Mouse (Mus musculus): ENCODE measurements around the gene Il1r2. TPM values are rescaled to one million over a fixed set of nuclear protein-coding genes. Genes with fewer than 3 reads are reported as not detected.
A peak's percentile ranks its signal among the peaks of the same experiment; 100 is the strongest.

Gene Il1r2
- total RNA-seq, 1 experiment from 2014 or later, result 542 TPM

DNA sequence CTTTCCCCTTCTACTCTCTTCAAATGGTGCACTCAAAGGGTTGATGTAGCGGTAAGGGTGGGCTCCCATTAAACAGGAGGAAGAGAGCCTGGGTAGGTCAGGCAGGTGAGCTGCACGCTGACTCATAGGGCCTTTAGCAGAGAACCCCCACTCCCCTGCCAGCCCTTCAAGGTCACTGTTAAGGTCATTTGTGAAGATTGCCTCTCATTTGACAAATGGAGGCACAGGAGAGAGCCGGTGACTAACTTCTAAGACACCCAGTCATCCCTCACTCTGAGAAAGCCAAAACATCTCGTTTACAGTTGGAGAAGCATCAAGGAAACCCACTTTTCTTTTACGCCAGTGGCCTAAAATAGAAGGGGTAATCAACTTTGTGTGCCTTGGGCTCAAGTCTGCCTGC is 16.5 kb upstream of the Il1r2 start:
- ATAC-seq (ENCODE audit: extremely low read depth, insufficient number of reproducible peaks, low FRiP score, poor library complexity, severe bottlenecking), result no peak

DNA sequence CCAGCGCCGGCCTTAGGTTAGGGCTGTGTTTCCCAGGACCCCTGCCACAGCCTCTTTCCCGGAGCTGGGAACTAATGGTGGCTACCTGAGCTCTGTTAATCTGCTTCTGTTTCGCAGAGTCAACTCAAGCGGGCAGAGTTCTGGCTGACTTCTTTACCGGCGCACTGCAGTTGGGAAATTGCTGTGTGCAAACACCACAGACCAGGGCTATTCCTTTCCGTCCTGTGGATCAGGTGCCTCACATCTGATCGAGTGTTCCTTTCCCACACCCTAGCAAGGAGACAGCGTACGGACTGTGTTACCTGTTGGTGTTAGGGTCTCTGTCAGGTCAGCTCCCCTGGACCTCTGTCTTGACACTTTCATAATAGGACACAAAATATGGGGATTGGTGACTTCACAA is 15.9 kb upstream of the Il1r2 start:
- ATAC-seq (ENCODE audit: extremely low read depth, insufficient number of reproducible peaks, low FRiP score, poor library complexity, severe bottlenecking), result no peak

DNA sequence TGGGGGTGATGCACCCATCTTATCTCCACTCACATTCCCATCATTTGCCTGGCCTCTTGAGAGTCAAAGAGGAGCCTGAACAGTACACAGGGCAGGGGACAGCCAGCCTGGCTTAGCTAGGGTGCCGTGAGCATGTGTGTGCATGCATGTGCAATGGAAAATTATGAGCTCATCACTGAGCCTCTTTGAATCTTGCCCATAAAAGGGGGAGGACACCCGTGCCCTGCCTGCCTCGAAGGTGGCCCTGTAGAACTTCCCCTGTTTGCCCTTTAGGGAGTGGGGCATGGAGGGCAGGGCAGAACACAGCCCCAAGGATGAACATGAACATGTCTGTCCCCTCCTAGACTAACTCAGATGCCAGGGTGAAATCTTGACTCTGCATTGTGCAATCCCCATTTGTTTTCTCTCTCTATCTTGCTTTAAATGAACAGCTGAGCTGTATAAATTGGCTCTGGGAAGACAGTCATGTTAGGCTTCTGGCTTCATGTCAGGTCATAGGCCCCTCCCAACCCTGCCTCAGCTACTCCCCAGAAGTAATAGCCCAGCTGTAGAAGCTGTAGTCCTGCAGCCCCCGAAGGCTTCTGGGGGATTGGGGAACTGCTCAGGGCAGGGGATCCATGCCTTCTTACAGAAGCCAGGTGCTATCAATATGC is 14.6 kb upstream of the Il1r2 start:
- peak; percentile 68 for ATAC-seq (ENCODE audit: extremely low read depth, insufficient number of reproducible peaks, low FRiP score, poor library complexity, severe bottlenecking)

DNA sequence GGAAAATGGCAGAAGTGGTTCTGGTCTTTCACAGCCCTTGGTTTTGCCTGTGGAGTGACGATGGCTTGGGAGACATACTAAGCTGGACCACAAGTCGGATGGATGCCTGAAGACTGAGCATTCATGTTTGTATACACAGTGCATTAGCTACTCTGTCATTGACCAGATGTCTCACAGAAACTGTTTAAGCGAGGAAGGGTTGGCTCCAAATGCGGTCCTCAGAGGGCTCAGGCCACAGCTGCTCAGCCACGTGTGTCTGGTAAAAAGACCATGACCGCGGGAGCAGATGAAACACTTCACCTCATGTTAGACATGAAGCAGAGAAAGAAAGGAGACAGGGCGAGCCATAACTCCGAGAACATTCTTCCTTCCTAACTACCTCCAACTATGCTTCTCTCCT is 12.5 kb upstream of the Il1r2 start:
- no peak for ATAC-seq (ENCODE audit: extremely low read depth, insufficient number of reproducible peaks, low FRiP score, poor library complexity, severe bottlenecking)

DNA sequence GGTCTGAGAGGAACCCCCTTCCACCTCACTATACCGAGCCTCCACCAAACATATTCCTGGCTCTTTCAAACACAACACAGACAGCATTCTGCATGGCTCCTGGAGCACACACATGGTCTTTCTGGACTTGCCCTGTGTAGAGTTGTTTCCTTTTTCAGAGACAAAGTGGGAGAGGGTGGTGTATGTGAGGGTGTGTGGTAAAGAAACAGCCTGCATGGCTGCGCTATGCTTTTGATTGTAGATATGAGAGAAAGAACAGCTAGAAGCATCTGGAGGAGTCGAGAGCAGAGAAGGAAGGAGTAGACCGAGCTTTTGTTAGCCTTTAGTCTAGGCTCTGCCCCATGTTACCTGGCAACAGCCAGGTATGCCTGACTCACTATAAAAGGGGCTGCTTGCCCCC is 10.5 kb upstream of the Il1r2 start:
- no peak for ATAC-seq (ENCODE audit: extremely low read depth, insufficient number of reproducible peaks, low FRiP score, poor library complexity, severe bottlenecking)

DNA sequence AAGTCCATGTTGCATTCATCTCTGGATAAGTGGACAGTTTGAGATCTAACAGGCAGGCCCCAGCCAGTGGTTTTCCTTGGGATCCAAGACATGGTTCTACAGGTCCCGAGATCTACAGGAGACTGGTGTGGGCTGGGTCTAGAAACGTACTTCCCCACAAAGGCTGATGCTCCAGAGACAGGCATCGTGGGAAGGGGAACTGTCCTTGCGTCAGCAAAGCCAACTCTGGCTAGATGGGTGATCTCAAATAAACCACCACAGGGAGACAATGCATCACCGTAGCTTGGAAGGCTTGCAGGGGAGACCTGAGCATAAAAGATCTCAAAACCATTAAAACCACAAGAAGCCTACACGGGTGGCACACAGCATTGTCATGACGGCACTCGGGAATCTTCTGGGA is 9.4 kb upstream of the Il1r2 start:
- ATAC-seq (ENCODE audit: extremely low read depth, insufficient number of reproducible peaks, low FRiP score, poor library complexity, severe bottlenecking), result peak; percentile 66

DNA sequence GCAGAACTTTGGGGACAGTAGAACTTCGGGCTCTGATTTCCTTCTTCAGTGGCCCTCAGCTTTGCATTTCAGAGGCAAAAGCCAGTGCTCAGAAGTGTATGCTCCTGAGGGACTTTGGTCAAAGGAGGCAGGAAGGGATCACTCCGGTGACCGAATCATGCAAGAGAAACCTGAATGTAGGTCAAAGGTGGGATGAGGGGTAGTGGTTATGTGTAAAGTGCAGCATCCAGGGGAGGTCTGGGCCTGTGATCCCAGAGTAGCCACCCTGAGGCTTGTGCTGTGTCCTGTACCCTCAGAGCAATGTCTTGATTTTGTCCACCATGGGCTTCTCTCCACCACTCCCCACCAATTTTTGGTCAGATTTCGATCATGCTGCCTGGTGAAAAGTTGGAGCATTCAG is 1.3 kb upstream of the Il1r2 start:
- no peak for ATAC-seq (ENCODE audit: extremely low read depth, insufficient number of reproducible peaks, low FRiP score, poor library complexity, severe bottlenecking)

DNA sequence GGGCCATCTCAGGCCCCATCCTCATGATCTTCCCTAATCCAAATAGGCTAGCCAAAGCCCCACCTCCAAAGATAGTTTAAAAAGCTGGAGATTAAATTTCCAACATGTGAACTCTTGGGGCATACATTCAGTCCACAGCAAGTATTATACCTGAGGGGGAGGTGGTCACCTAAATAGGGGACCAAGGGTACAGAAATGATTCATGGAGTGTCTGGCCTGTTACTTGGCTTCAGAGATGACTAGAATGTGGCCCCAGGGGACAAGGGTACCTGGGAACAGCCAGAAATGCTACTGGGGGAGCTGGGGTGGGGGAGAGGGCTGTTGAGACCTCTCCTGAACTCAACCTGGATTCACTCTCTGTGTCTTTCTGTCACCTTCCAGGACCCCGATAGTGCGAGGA is 3.4 kb downstream of the Il1r2 start:
- ATAC-seq (ENCODE audit: extremely low read depth, insufficient number of reproducible peaks, low FRiP score, poor library complexity, severe bottlenecking), result no peak

DNA sequence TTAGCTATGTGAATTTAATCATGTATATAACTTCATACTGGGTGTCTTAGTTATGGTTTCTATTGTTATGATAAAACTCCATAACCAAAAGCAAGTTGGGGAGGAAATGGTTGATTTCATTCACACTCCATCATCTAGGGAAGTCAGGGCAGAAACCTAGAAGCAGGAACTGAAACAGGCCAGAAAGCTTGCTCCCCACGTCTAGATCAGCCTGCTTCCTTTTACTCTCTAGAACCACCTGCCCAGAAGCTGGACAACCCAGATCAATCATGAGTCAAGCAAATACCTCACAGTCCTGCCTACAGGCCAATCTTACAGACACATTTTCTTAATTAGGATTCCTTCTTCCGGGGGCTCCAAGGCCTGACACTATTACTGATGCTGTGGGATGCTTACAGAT is 7.2 kb downstream of the Il1r2 start:
- no peak for ATAC-seq (ENCODE audit: extremely low read depth, insufficient number of reproducible peaks, low FRiP score, poor library complexity, severe bottlenecking)

DNA sequence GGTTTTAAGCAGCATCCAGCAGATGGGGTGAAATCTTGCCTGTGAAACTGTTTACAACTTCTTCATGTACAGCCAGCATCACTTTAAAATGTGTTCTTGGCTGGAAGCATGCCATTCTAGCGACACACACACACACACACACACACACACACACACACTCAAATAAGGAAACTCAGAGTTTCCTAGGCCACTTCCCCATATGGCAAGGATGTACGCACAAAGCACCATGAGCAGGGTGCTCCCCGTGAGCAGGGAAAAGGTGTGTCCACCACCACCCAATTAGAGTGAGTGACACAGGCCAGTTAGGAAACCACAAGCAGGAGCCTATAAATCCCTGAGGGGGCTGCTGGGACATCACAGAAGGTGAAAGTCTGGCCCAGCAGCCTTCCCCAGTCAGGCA is 10.5 kb downstream of the Il1r2 start:
- peak; percentile 87 for ATAC-seq (ENCODE audit: extremely low read depth, insufficient number of reproducible peaks, low FRiP score, poor library complexity, severe bottlenecking)

DNA sequence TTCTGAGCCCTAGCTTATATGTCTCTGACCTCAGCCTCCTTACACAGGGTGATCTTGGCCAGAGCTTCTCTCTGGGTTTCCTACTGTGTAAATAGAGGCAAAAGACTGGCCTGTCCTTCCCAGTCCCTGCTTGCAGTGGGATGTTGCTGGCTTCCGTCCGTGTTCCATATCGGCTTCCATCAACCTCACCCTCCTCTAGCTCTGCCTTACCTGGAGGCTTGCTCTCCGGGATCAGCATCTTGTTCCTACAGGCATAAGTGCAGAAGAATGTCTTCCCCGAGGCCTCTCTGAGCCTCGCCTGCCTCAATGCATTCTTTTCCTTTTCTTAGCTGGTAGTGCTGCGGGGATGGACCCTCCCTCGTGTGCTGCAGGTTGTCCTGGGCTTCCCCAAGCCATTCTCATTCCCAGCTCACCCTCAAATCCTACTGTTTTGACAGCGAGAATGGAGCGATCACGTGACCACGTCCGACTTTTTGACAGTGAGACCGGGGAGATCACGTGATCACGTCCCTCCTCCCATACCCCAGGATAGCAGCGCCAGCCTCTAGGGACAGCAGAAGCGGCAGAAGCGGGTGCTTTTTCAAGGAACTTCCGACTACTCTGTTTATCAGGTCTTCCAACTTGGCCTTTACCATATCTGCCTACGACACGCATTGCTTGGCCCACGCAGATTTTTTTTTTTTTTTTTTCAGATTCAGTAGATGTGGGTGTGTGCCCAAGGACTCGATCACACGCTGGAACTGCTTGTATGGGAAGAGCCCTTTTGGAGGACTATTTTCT is 11.7 kb downstream of the Il1r2 start:
- ATAC-seq (ENCODE audit: extremely low read depth, insufficient number of reproducible peaks, low FRiP score, poor library complexity, severe bottlenecking), result peak; percentile 17; the same call in 1 of the 2 replicates

DNA sequence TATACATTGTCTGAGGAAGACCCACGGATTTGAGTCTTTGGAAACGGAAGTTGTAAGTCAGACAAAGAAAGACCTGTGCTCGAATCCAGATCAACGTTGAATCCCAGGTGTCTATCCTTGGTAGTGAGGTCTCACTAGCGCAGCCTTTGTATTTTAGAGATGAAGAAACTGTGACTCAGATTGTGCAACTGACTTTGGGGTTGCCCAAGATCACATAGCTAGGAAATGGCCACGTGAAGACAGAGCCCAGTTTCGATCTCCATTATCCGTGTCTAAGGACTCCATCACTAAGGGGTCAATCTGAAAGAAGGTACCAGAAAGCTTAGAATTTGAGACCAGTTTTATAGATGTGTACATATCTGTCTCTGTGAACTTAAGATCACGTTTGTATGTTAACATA is 17.3 kb downstream of the Il1r2 start:
- peak; percentile 24 for ATAC-seq (ENCODE audit: extremely low read depth, insufficient number of reproducible peaks, low FRiP score, poor library complexity, severe bottlenecking)

DNA sequence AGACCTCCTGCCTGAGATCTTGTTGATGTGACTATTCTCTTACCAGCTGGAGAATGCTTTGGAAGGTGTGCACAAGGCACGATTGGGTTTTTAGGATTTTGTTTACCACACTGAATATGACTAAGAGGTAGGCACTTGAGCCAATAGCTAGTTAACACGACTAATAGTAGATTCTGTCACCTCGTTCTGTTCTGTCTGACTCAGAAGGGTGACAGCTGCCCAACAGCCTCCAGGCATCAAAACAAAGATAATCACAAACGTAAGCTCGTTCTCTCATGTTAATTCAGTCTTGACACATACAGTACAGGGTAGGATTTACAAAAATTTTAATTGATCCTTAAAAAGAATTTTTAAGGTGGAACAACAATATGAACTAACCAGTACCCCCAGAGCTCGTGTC is 18.7 kb downstream of the Il1r2 start:
- no peak for ATAC-seq (ENCODE audit: extremely low read depth, insufficient number of reproducible peaks, low FRiP score, poor library complexity, severe bottlenecking)

DNA sequence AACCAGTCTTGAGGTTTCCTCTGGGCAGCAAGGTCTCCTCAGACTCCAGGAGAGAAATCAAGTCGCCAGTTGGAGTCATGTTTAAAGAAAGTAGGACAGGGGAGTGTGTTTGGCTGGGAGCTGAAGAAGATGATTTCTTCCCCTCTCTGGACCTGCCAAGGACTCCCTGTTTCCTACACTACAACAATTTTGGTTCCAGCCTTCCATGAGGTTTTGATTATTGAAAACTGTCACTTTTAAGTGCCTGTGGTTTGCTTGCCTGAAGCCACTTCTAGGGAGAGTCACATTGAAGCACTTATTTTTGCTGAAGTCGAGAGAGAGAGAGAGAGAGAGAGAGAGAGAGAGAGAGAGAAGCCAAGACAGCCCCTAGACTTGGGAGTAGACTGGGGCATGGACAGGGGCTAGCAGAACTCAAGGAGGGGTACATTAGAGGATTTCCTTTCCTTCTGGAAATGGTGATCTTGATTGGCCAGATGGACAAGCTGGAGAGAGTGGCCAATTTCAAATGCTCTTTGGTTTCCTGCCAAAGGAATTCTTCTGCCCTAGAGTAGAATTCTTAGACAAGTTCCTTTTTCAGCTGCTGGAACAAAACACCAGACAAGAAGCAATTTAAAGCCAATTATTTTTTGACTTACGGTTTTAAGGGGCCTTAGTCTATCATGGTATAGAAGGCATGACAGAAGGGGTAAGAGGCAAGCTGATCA is 20.9 kb downstream of the Il1r2 start:
- ATAC-seq (ENCODE audit: extremely low read depth, insufficient number of reproducible peaks, low FRiP score, poor library complexity, severe bottlenecking), result no peak

DNA sequence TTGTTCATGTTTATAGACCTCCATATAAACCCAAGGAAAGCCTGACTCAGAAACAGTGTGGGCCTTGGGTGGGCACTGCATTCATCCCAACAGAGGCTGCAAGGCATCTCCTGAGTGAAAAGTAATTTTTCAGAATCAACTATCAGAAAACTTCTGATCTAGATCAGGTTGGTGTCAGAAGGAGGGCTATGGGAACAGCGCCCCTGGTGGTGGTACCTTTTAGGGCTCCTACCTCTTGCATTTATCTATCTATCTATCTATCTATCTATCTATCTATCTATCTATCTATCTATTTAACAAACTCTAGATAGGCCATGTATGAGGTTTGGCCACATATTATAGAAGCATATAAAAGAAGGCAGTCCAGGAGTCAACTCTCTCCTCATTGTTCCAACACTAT is 21.7 kb downstream of the Il1r2 start:
- ATAC-seq (ENCODE audit: extremely low read depth, insufficient number of reproducible peaks, low FRiP score, poor library complexity, severe bottlenecking), result no peak

DNA sequence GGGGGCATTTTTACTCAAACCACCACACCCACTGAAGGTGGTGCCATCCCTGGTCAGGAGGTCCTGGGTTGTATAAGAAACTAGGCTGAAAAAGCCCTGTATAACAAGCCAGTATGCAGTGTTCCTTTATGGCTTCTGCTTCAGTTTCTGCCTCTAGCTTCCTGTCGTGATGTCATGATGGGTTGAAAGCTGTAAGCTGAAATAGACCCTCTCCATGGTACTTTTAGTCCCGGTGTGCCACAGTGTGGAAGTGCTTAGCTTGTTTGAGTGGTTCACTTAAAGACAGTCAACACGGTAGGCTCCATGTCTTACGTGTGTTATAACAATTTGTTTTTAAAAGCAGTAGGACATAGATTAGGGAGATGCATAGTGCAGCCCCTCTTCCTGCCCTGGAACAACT is 32.4 kb downstream of the Il1r2 start:
- ATAC-seq (ENCODE audit: extremely low read depth, insufficient number of reproducible peaks, low FRiP score, poor library complexity, severe bottlenecking), result no peak

DNA sequence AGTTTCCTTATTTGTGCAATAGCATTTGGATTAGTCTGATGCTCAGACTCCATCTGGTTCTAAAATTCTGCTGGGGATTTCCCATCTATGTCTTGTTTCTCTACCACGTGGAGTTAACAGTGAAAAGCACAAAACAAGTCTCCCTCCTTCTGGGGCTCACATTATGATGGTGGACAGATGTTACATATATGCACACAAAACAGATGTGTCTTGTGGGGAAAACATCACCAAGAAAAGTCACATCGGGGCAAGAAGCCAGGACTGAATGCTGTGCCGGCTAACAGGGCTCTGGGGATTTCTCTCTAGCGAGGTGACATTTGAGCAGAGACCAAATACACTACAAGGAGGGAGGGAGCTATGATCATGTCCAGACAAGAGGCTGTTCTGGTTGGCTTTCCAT is 32.8 kb downstream of the Il1r2 start:
- ATAC-seq (ENCODE audit: extremely low read depth, insufficient number of reproducible peaks, low FRiP score, poor library complexity, severe bottlenecking), result no peak

DNA sequence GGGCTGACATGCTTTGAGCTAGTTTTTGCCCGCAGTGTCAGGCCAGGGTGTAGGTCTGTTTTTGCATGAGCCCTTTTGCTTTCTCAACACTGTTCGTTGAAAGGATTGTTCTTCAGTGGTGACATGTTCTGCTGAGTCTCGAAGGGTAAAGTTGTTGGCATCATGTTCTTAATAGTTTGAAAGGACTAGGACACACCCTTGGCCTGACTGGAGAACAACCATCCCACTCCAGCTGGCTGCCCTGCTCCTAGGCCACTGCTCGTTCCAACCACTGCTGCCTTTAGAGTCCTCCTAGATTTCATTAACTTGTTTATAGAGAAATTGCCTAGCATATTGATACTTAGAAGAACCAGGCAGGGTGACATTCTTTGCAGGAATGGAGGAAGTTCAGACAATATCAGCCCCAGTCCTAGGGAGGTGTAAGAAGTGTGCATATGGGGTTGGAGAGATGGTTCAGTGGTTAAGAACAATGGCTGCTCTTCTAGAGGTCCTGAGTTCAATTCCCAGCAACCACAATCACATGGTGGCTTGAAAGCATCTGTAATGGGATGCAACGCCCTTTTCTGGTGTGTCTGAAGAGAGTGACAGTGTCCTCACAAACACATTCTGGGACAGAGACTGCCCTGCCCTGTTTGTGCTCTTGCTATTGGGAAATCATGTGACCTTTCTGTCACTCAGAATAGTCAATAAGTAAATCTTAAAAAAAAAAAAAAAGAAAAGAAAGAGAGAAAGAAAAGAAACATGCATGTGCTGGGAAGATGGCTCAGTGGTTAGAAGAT is 34.3 kb downstream of the Il1r2 start:
- ATAC-seq (ENCODE audit: extremely low read depth, insufficient number of reproducible peaks, low FRiP score, poor library complexity, severe bottlenecking), result no peak

DNA sequence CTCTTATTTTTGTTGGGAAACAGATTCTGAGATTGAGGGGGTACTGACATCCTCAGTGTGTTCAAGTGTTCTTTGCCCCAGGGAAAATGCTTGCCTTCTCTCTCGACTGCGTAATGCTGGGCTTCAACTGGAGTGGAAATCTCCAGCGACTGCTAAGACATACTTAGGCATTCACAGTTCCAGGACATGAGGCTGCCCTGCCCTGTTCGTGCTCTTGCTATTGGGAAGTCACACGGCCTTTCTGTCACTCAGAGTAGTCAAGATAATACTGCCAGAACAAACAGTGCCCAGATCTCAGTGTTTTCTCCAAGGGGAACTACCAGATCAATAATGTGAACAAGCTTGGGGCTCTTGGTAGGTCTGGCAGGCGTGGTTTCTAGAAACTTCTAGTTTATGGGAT is 35.9 kb downstream of the Il1r2 start:
- ATAC-seq (ENCODE audit: extremely low read depth, insufficient number of reproducible peaks, low FRiP score, poor library complexity, severe bottlenecking), result no peak

Measured in neutrophil, adult 5-6 weeks (primary cell).